Mouse (Mus musculus) cerebellum, adult 2 months (tissue): ENCODE measurements at regions not wholly inside any gene's neighbourhood (a gene's known extent, or its start where the extent isn't known, plus 50 kb on each side); places are given as distances from the start of the nearest gene placed in this dataset.
A peak's percentile ranks its signal among the peaks of the same experiment; 100 is the strongest.

ENCODE experiments used
- DNase-seq, 2 experiments: peaks; one replicate each; pipeline ENCODE4 v3.0.0; 2021
- H3K27ac ChIP-seq: fragments of 200-500 bp; 2 replicates; pipeline ENCODE4 v1.5.1; 2012; ENCODE audit warnings: low read length, control low read depth, inconsistent platforms; ENCODE audit not compliant: insufficient read depth
- H3K27me3 ChIP-seq: fragments of 200-500 bp; 2 replicates; pipeline ENCODE4 v1.6.1; 2012; ENCODE audit warnings: inconsistent platforms, mild to moderate bottlenecking, low read length, moderate library complexity; ENCODE audit not compliant: control insufficient read depth, insufficient read depth
- H3K4me1 ChIP-seq: fragments of 200-500 bp; 2 replicates; pipeline ENCODE4 v1.6.1; 2011; ENCODE audit warnings: low read length; ENCODE audit not compliant: control insufficient read depth, insufficient read depth
- H3K4me3 ChIP-seq: fragments of 200-500 bp; replicated peaks from 2 replicates; pipeline ENCODE3; 2011; ENCODE audit warnings: mild to moderate bottlenecking, low read depth, low read length, control low read depth; ENCODE audit not compliant: insufficient read depth
- CTCF ChIP-seq: fragments of 200-500 bp; IDR thresholded peaks from 2 replicates; pipeline ENCODE4 v1.5.1; 2011; ENCODE audit warnings: low read depth, mild to moderate bottlenecking, control low read depth, low read length, moderate library complexity, borderline replicate concordance; ENCODE audit not compliant: insufficient read depth
- POLR2A ChIP-seq: fragments of 200-500 bp; IDR thresholded peaks from 2 replicates; pipeline ENCODE4 v1.6.1; 2011; ENCODE audit warnings: low read length, control low read depth, borderline replicate concordance; ENCODE audit not compliant: insufficient read depth
- WGBS: fragments of 180-500 bp; shearing (Covaris S2); methylation state at CpG from one replicate; pipeline ENCODE4 v1.1.7; 2018; 5-methylcytosine and 5-hydroxymethylcytosine counted together

DNA sequence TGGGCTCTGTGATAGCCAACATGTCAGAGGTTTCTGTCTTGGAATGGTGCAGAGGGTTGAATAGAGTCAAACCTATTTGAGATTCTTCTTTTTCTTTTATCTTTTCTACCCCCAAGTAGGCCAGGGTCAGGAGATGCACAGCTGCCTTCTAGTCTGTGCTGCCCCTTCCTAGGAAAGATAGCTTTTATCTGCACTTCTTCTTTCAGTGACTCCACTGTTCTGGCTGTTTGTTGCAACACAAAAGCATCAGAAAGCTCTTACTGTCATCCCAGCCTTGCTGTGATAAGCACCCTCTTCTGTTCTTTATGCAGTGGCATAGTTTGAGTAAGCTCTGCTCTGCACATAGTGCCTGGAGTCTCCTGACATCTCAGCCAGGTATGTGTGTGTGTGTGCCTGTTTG, 156.7 kb upstream of the Rgs1 start:
- Histone ChIP-seq H3K4me3 (no peak overlapping the region), H3K4me1 (no peaks in the 10 kb centered on the region), H3K27me3 (no peaks in the 10 kb centered on the region), H3K27ac (no peak overlapping the region)
- TF ChIP-seq CTCF (no peak), POLR2A (no peak)
- no peak for DNase-seq

DNA sequence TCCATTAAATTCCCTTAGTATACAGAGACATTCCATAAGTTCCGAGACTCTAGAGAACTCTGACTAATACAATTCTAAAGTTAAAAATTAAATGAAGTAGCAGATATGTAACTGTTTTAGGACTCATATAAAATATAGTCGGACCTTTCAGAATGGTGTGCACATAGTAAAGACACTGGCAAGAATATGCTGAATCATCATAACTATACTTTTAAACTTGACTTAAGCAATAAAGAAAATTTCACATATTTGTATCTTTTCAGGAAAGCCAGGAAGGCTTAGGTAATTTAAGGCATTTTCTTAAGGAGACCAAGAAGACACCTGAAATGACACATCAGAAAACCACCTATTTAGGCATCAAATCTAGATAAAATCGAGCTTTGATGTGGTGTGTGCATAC, 156.0 kb upstream of the Rgs1 start:
- 85% methylated on average over 3 of the region's 3 CpGs for WGBS
- no peak for TF ChIP-seq POLR2A
- no peak for TF ChIP-seq CTCF

DNA sequence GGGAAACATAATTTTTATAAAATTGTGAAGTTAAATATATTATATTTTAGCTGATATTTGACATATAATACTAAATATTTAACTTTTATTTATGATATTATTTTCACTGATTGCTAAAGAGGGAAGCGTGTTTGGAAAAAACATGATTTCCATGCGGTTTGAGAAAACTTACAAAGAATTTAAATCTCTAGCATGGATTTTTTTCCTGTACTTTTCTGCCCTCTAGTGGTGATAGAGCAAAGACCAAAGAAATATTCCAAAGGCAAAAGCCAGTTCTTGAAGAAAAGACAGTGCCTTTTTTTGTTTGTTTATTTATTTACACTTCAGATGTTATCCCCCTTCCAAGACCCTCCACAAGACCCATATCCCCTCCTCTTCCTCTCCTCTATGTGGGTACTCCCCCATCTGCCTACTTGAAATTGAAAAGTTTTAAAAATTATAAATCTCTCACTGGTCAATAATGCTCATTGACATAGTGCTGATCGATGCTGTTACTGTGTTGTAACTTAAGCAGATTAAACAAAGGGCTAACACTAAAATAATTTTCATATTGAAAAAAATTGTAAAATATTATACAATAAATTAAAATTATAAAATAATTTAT, 131.1 kb upstream of the Rgs1 start:
- H3K4me1 ChIP-seq, result no peaks in the 10 kb centered on the region
- WGBS, result 39% methylated on average over 3 of the region's 3 CpGs
- DNase-seq, result peak in 1 of 2 experiments; percentile 3
- no peaks in the 10 kb centered on the region for H3K27me3 ChIP-seq
- H3K27ac ChIP-seq, result no peak overlapping the region
- TF ChIP-seq CTCF, result peak; percentile 44; the same call in 1 of the 2 replicates
- no peak for TF ChIP-seq POLR2A
- no peak overlapping the region for H3K4me3 ChIP-seq

More for the DNA sequence above, 156.0 kb upstream of the Rgs1 start:
- Histone ChIP-seq H3K4me1 (no peaks in the 10 kb centered on the region), H3K27ac (no peak overlapping the region), H3K4me3 (no peak overlapping the region), H3K27me3 (no peaks in the 10 kb centered on the region)
- no peak for DNase-seq

DNA sequence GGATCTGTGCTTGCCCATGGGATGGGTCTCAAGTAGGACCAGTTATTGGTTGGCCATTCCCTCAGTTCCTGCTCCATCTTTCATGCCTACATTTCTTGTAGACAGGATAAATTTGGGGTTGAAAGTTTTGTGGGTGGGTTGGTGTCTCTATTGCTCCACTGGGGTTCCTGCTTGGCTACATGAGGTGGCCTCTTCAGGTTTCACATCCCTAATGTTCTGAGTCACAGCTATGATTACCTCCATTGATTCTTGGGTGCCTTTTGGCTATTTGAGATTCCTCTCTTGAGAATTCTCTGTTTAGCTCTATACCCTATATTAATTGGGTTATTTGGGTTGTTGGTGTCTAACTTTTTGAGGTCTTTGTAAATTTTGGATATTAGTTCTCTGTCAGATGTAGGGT, 125.1 kb upstream of the Rgs1 start:
- H3K4me1 ChIP-seq, result no peaks in the 10 kb centered on the region
- no peak for DNase-seq
- TF ChIP-seq POLR2A (no peak), CTCF (no peak)
- no peaks in the 10 kb centered on the region for H3K27me3 ChIP-seq
- H3K27ac ChIP-seq, result no peak overlapping the region
- no peak overlapping the region for H3K4me3 ChIP-seq

DNA sequence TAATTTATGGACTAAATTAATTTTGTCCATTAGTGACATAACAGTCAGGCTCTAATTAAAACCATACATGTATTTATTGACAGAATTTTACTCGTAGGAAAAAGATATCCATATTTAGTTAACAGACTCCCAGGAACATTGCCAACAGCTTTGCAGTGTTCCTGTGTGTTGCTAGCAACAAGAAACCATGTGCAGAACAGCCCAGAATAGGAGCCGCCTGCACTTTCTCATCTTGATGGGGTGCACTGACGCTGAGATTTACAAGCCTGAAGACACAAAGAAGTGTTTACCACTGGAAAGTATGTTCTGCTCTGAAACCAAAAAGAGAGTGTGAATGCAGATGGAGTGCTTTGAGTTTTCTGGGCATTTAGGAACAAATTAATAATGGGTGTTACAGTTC, 118.5 kb upstream of the Rgs1 start:
- TF ChIP-seq POLR2A (no peak), CTCF (no peak)
- DNase-seq, result no peak
- Histone ChIP-seq H3K4me3 (no peak overlapping the region), H3K27me3 (no peaks in the 10 kb centered on the region), H3K4me1 (no peaks in the 10 kb centered on the region), H3K27ac (no peak overlapping the region)
- WGBS, result 25% methylated on average over 3 of the region's 3 CpGs

DNA sequence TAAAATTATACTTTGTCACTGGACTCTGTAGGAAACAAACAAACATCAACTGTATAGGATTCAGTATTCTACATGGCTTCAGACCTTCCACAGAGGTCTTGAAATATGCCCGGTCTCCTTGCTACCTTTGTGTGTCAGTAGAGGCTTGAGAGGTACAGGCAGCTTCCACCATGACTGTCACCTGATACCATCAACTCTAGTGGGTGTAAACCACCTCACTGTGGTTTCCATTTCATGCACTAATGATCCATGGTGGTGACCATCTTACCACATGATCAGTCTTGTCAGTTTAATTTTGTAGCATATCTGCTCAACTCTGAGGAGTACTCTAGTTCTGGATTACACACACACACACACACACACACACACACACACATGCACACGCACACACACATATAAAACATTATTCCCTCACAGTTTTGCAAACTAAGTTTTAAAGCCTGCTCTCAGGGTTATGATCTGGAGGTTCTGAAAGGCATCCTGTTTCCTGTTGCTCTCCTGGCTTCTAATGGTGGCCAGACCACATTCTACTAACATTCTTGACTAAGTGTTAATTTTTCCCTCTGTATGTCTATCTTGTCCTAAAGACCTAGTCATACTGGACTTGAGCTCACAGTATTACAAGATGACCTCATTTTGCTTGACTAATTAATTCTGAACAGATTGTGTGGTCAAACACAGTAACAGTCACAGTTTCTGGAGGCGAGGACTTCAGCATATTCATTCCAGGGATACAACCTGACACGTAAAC, 106.7 kb upstream of the Rgs1 start:
- no peak overlapping the region for H3K27ac ChIP-seq
- no peak for TF ChIP-seq POLR2A
- TF ChIP-seq CTCF, result no peak
- peak in 1 of 2 experiments; percentile 2 for DNase-seq
- no peak overlapping the region for H3K4me3 ChIP-seq
- no peaks in the 10 kb centered on the region for H3K27me3 ChIP-seq
- no peaks in the 10 kb centered on the region for H3K4me1 ChIP-seq
- WGBS, result 71% methylated on average over 4 of the region's 4 CpGs

DNA sequence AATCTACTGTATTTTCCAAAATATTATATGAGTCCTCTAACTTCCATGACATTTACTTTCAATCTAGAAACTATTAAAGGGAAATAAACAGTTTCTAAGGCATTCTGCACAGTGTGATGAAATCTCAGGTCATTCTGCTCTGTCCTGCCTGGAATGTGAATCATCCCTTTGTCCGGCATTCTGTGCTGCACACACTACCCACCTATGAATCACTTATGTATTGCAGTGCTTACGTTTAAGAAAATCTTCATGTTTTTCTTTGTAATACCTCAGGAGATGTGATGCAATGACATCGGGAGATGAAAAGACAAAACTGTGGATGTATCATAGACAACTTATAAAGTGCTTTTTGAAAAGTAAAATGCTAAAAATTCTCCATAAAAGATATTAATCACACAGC, 106.0 kb upstream of the Rgs1 start:
- 91% methylated on average over 3 of the region's 3 CpGs for WGBS
- TF ChIP-seq CTCF, result no peak
- no peak for TF ChIP-seq POLR2A
- Histone ChIP-seq H3K27ac (no peak overlapping the region), H3K27me3 (no peaks in the 10 kb centered on the region), H3K4me1 (no peaks in the 10 kb centered on the region), H3K4me3 (no peak overlapping the region)
- no peak for DNase-seq

DNA sequence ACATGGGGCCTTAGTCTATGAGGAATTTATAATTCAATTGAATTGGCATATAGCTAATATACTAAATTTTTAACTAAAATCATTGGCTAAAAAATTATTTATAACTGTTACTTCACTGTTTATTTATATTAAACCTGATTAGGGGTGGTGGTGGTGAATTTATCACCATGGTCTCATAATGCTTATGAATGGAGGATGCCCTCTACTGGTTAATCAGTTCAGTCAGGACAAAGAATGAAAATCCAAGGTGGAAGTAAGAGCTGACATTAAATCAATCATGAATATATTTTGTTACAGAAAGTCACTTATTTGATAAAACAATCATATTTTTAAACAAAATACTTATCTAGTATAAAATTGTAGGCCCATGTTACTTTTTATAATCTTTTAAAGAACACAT, 104.3 kb upstream of the Rgs1 start:
- Histone ChIP-seq H3K27ac (no peak overlapping the region), H3K4me1 (no peaks in the 10 kb centered on the region), H3K27me3 (no peaks in the 10 kb centered on the region), H3K4me3 (no peak overlapping the region)
- TF ChIP-seq CTCF (no peak), POLR2A (no peak)
- no peak for DNase-seq
